Mouse (Mus musculus) cerebellum, adult 8-10 months (tissue): ENCODE results near the gene Vmn2r33.
"Not testable (repeated sequence)": the region's sequence is repeated elsewhere in the genome, so short reads cannot be mapped to it uniquely, and the experiment has no call there.

Experiments used
- DNase-seq: peaks from one replicate; pipeline ENCODE4 v3.0.0; 2022

The Vmn2r33 gene

GRCm38 (mm10) chr7:7566686-7567085 lies at the start of gene Vmn2r33:
Vmn2r33 (minus strand) TSS chr7:7566786.
- DNase-seq, result not testable (repeated sequence)
